Mouse (Mus musculus) layer of hippocampus, postnatal 25 days (tissue): ENCODE results near the gene Tspo. TPM values are rescaled to one million over a fixed set of nuclear protein-coding genes. Genes with fewer than 3 reads are reported as not detected.

Source experiments
- DNase-seq, 2 experiments: peaks; one replicate each; pipeline ENCODE4 v3.0.0; 2022; ENCODE audit warnings: mixed read lengths in 2 of 2, low spot score in 1 of 2; ENCODE audit errors: extremely low spot score in 1 of 2
- total RNA-seq, 2 experiments: library from RNA; stranded (reverse); gene quantifications; 2 replicates each; pipeline ENCODE4 v1.2.3; 2021

Tspo gene
- total RNA-seq = 1 to 10 TPM; 3.5 to 4.6 TPM

DNA sequence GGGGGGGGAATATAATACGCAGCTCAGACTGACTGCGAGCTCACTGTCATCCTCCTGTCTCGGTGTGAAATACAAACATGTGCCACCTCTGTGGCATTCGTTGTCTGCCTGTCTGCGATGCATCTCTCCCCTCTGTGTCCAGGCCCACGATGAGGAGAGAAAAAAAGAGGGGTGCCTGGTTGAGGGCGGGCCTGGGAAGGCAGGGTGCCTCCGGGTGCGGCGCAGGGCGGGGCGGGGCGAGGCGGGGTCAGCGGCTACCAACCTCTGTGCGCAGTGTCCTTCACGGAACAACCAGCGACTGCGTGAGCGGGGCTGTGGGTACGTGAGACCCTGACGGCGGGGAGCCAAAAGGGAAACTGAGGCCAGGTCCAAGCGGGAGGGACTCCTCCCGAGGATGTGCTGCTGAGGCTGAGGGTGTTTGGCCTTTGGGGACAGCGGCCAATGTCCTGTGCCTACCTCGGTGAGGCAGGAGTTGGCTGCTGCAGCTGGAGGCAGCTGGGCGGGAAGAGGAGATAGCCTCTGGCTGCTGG, at the start of gene Tspo, which contains the start of gene Mcat:
TSS of gene Tspo (plus strand) at position 266 of the 530 bp plus-strand sequence.
TSS of gene Mcat (minus strand) at position 461 of the 530 bp plus-strand sequence.
- no peak for DNase-seq

- DNase-seq = no peak
Measured at GRCm38 (mm10) chr15:83515018-83515417, 48.4 kb upstream of the Tspo start.

DNA sequence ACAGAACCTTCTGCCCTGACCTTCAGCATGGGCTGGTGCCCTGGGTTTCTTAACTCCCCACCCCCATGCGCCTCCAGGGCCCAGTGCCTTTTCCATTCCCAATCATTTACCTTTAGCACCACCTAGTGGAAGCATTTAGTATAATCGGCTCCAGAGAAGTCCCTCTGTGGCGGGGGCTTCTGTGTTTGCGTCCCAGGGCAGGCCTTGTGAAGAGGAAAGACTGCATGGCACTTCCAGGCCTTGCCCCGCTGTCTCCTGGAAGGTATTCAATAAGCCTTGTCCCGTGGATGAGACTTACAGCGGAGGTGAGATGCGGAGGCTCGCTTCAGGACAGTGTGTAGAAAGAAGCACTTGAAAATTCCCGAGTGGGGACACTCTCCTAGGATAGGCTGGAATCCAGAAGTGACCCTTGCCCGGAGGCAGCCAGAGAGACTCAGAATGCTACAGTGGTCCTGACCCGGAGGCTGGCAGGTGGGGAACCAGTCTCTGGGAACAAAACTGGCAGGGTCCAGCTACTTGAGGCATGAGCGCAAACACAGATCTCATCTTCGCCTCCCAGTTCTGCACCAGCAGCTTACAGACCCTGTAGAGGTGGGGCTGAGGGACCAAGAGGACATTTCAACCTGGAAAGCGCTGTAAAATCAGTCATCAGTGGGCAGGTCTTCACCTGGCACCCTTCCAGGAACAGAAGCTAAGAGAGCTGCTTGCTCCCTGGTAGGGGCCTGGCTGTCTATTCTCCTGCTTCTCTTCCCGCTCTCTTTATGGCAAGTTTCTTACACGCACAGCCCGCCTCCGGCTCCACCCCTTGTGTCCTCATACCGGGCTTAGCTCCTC, 45.0 kb upstream of the Tspo start:
- peak; percentile 37 to 48 for DNase-seq

GRCm38 (mm10) chr15:83520861-83521382, 42.5 kb upstream of the Tspo start:
- no peak for DNase-seq

GRCm38 (mm10) chr15:83523196-83523595, 40.2 kb upstream of the Tspo start:
- DNase-seq = no peak

DNA sequence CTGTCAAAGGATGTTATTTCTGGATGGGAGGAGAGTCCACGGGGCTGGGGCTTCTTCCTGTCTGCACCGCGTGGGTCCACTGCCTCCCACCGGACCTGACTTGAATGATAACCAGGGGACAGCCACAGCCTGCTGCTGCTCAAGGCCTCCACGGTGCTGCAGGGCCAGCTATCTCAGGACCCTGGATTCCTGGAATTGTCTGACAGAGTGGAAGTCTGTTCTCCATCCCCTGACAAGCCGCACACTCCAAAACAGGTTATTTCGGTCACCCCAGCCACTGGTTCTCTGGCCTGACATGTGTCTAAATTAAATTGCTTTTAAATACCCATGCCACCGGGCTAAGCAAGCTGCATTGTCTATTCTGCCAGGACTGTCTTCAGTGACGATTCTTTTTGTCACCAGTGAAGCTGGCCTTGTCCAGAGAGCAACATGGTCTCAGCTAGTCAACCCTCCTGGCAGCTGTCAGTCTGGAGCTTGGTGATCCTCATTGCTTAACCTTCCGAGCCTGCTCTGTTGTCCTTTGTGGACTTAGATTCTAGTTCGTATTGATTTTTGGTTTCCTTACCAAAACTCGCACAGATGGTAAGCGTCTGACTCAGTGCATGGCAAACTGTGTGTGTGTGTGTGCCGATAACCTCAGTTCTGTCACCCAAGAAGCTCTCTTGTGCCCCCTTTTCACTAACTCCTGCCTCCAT, 39.6 kb upstream of the Tspo start:
- no peak for DNase-seq

- no peak for DNase-seq
Measured at GRCm38 (mm10) chr15:83524333-83524729, 39.1 kb upstream of the Tspo start.

DNA sequence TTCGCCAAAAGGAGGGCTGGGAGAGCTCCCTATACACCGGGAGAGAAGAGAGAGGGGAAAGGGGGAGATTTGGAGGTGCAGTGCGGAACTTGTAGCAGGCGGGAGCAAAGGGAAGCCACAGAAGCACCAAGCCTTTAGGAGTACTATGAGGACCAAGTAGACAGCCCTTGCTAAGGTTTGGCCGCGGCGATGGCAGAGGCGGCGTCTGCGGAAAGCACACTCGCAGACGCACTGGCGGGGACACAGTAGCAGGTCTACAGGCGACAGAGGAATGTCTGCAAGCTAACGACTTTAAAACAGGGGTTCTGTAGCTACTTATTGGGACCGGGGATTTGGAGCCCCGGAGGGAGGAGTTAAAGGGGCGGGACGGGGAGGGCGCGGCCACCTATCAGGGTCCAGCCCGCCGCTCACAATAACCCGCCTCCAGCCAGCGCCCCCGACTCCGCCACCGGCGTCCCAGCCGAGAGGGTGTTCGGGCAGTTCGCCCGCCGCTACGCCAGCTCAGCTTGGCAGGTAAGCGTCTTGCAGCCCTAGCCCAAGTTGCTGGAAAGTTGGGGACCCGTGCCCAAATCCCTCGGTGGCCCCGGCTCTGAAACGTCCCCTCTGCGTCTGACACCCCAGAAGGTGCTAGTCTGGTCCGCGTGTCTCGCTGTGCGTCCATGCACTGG, 36.8 kb upstream of the Tspo start, which contains the start of gene Bik:
TSS of gene Bik (plus strand) at position 439 of the 668 bp plus-strand sequence.
- DNase-seq = no peak

- DNase-seq = no peak
Measured at GRCm38 (mm10) chr15:83527092-83527437, 36.3 kb upstream of the Tspo start.

DNA sequence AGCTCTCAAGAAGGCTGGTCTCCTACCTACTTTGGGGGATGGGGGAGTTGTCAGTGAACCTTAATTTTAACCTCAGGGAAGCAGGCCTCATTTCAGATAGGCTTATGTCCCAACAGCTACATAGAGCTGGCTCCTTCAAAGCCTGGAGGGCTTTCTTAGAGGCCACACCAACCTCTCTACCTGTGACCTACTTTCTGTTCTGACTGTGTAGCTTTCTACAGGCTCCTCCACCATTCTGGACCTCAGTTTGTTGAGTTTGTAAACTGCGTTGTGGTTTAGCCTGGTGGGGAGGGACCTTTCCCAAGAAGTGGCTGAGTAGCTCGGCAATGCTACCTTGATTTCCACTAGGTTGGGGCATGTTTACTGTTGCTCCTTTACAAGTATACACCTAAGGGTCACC, 35.6 kb upstream of the Tspo start:
- DNase-seq = no peak

DNA sequence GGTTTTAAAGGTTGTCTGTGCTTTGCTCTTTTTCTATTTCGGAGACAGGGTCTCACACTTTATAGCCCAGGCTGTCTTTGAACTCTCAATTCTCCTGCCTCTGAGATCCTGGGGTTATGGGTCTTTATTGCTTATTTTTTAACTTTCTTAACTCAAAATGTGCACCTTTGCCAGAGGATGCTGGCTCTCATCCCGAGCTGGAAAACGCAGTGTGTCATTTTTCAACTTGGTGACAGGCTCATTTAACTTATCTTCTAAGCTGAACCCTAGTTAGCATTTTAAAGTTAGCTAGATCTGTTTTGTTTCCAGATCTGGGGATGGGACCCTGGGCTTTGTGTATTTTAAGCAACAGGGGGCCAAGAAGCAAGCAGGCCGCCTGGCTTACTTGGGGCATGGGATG, 34.5 kb upstream of the Tspo start:
- DNase-seq = no peak

GRCm38 (mm10) chr15:83529765-83530164, 33.6 kb upstream of the Tspo start:
- no peak for DNase-seq

DNA sequence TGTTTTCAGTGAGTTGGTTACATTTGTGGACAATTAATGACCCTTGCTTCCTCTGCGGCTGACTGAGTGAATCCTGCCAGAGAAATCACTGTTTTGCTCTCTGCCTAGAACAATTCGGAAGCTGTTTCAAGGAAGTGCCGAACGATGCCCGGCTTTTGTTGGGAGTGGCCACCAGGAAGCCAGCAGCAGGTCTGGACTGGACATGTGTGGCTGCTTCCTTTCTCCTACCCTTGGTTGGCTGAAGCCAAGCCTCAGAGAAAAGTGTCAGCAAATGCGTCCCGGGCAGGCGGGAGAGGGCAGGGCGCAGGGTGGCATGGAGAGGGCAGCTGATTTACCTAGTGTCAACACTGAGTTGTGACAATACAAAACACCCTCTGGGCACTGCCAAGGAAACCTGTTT, 33.2 kb upstream of the Tspo start:
- DNase-seq = no peak

DNA sequence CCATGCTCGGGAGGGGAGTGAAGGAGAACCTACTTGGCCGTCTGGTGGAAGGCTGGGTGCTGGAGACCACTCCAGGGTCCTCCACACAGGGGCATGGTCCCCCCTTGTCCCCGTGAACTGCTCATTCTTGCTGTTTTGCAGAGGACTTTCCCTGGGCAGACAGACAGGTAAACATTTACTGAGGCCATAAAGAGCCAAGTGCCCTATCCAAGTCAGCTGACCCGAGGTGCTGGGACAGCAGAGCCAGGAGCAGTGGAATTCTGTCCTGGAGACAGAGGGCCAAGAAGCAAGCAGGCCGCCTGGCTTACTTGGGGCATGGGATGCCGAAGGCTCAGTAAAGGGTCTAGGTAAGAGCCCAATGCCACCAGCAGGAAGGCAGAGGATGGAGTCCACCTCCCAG, 32.7 kb upstream of the Tspo start:
- DNase-seq = no peak

DNA sequence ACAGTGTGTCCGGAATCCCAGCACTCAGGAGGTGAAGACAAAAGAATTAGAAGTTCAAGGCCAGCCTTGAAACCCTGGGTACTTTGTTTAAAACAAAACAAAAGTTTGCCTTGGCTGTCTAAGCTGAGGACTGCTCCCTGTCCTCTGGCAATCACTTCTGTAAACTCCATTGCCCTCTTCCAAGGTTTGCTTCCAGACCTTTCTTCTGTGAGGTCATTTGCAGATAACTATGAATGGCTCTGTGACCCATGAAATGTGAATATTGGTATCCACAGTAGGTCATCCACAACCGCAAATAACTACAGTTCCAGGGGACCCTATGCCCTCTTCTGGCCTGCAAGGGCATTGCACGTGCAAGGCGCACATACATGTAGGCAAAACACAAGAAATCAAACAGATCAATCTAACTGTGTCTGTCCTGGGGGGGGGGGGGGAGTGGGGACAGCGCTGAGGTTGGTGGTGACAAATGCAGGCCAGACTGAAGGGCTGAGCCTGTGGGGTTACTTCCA, 31.4 kb upstream of the Tspo start:
- DNase-seq = no peak

- no peak for DNase-seq
Measured at GRCm38 (mm10) chr15:83532606-83533005, 30.8 kb upstream of the Tspo start.

GRCm38 (mm10) chr15:83534960-83535889, 28.2 kb upstream of the Tspo start:
- no peak for DNase-seq

DNA sequence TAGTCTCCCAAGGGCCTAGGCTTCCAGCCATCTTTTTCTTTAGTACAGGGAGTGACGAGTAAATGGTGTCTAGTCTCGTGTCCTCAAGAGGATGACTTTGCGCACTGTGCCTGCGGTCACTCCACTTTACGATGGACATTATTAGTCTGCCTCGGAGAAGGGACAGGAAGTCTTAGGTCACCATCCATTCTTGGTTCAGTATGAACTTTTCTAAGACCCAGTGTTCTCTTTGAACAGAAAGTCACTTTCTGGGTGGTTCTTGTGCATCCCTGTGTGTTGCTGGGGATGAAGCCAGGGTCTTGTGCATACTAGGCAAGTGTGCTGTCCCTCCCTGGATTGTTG, 27.5 kb upstream of the Tspo start:
- no peak for DNase-seq

DNA sequence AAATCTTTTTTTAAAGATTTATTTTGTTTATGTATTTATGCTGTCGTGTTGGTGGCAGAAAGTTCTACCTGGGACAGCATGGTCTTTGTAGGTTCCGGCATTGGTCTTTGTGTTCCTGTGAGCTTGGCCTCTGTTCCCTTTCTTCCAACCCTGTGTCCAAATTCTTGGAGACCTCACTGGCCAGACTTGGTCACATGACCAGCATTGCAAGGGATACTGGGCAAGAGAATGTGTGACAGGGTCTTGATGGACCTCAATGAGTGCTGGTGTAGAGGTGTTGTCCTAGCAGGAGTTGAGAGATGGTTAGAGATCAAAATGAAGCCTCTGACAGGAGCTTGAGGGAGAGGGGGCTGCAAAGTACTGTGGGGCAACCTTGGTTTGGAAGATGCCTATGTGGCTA, 24.5 kb upstream of the Tspo start:
- DNase-seq = no peak

DNA sequence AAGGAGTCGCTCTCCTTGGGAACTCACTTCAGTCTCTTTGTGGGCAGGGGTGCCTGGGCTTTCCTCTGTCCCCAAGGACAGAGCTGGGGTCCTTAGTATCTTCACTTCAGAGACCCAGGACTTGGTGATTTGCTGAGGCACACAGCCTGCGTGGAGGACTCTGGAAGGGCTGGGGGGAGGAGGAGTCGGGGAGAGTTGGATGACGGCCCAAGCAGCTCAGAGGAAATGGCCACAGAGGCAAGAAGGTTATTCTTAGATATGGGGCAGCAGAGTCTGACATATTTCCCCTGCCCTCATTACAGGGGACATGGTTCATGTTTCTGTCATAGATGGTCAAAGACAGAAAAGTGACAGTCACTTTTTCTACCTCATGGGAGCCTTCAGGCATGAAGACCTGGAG, 23.5 kb upstream of the Tspo start:
- DNase-seq = no peak
